Mouse (Mus musculus) heart, embryonic 14.5 days (tissue): ENCODE data around the gene Prss53. TPM values are rescaled to one million over a fixed set of nuclear protein-coding genes. Genes with fewer than 3 reads are reported as not detected.
A peak's percentile ranks its signal among the peaks of the same experiment; 100 is the strongest.

Experiments used
- ATAC-seq: fragments of 200-750 bp; cut with Nextera tagmentation; 2 replicates; pipeline ENCODE4 v1.8.0; 2017; ENCODE audit warnings: low read depth, moderate TSS enrichment; ENCODE audit not compliant: insufficient number of reproducible peaks, insufficient read depth, low FRiP score
- H3K27ac ChIP-seq, 2 experiments: fragments of 200-500 bp in 1 of 2; fragments of 300-500 bp in 1 of 2; sonication (generic) in 1 of 2; replicated peaks in 1 of 2; 2 replicates each; pipeline ENCODE4 v1.5.1; 2012 to 2014; ENCODE audit warnings: low read depth in 2 of 2, low read length in 2 of 2, control low read depth in 1 of 2, mild to moderate bottlenecking in 1 of 2, mixed read lengths in 1 of 2; ENCODE audit not compliant: control insufficient read depth in 1 of 2, insufficient read depth in 1 of 2
- H3K27me3 ChIP-seq: fragments of 300-500 bp; sonication (generic); 2 replicates; pipeline ENCODE4 v1.6.1; 2014; ENCODE audit warnings: mild to moderate bottlenecking, low read length, control low read depth; ENCODE audit not compliant: control insufficient read depth, insufficient read depth
- H3K36me3 ChIP-seq: fragments of 300-500 bp; sonication (generic); 2 replicates; pipeline ENCODE4 v1.6.1; 2014; ENCODE audit warnings: mild to moderate bottlenecking, control low read depth, low read length, mixed read lengths; ENCODE audit not compliant: control insufficient read depth, insufficient read depth
- H3K4me1 ChIP-seq, 2 experiments: fragments of 200-500 bp in 1 of 2; fragments of 300-500 bp in 1 of 2; sonication (generic) in 1 of 2; 2 replicates each; pipeline ENCODE4 v1.6.1; 2012 to 2014; ENCODE audit warnings: low read length in 2 of 2, control low read depth in 1 of 2, mixed read lengths in 1 of 2; ENCODE audit not compliant: control insufficient read depth in 2 of 2, insufficient read depth in 2 of 2
- H3K4me2 ChIP-seq: fragments of 300-500 bp; sonication (generic); 2 replicates; pipeline ENCODE4 v1.6.1; 2014; ENCODE audit warnings: mild to moderate bottlenecking, low read length
- H3K4me3 ChIP-seq, 2 experiments: fragments of 200-500 bp in 1 of 2; fragments of 300-500 bp in 1 of 2; sonication (generic) in 1 of 2; 2 replicates each; pipeline ENCODE4 v1.5.1; 2012 to 2014; ENCODE audit warnings: low read length in 2 of 2, mild to moderate bottlenecking in 2 of 2, control low read depth in 1 of 2, low read depth in 1 of 2, moderate library complexity in 1 of 2; ENCODE audit not compliant: control insufficient read depth in 1 of 2, insufficient read depth in 1 of 2
- H3K9ac ChIP-seq: fragments of 300-500 bp; sonication (generic); 2 replicates; pipeline ENCODE4 v1.6.1; 2014; ENCODE audit warnings: mild to moderate bottlenecking, low read length
- H3K9me3 ChIP-seq: fragments of 300-500 bp; sonication (generic); 2 replicates; pipeline ENCODE4 v1.6.1; 2016; ENCODE audit warnings: low read length, control low read depth; ENCODE audit not compliant: control insufficient read depth
- WGBS: fragments of 180-500 bp; shearing (Covaris S2); extraction: QIAGEN DNeasy Blood & Tissue Kit; methylation state at CpG from one replicate; pipeline ENCODE4 v1.1.7; 2014; 5-methylcytosine and 5-hydroxymethylcytosine counted together
- polyA plus RNA-seq: library from polyadenylated mRNA; unstranded; fragments of >200 nt; fragmentation: Nextera tagmentation; extraction: Ambion mirVana; gene quantifications from 2 replicates; pipeline ENCODE4 v1.2.1, GENCODE M21; 2014

Gene Prss53
- polyA plus RNA-seq, 1 experiment from 2014 or later: 1.3 TPM

DNA sequence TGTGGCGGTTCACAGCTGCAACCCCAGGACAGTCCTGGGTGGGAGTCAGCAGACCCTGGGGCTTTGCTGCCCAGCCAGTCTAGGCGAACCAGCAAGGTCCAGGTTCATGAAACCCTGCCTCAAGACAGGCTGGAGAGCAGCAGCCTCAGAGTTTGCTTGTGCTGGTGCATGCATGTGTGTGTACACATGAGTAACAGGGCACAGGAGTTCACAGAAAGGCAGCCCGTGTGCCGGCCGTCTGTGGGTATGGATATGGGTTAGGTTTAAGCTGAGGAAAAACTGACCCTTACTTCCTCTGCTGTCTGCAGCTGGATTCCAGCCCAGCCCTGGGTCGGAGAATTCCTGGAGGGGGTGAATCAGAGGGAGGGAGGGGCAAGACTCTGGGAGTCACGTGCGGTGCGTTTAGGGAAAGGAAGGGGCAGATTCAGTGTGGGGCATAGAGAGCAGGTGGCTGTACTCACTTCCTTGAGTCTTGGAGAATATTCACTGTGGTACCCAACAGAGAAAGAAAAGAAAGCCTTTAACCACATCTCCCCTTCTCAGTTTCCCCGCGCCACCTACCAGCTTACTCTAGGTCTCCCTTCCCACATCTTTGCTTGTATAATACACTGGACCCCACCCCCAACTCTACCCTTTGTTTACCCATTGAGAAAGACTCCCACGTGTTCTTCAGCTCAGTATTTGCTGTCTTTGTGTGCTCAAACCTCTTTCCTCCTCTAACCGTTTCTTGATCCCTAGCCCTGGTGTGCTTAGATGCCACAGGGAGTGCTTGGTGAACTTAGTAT, 40.8 kb upstream of the Prss53 start:
- ATAC-seq: no peak
- Histone ChIP-seq H3K27me3 (peaks cover 19% of the 10 kb centered on the region), H3K9ac (0 out of 2 replicates have a peak overlapping the region, but pooled peaks have one; percentile 30), H3K9me3 (no peaks in the 10 kb centered on the region), H3K36me3 (peaks cover 2% of the 10 kb centered on the region; the same call in 1 of the 2 replicates), H3K4me1 (peaks cover 20 to 26% of the 10 kb centered on the region in 2 experiments), H3K4me2 (peak overlapping the region; percentile 31; the same call in 1 of the 2 replicates), H3K27ac (no peak overlapping the region), H3K4me3 (no peak overlapping the region)
- 35% methylated on average over 13 of the region's 13 CpGs for WGBS

DNA sequence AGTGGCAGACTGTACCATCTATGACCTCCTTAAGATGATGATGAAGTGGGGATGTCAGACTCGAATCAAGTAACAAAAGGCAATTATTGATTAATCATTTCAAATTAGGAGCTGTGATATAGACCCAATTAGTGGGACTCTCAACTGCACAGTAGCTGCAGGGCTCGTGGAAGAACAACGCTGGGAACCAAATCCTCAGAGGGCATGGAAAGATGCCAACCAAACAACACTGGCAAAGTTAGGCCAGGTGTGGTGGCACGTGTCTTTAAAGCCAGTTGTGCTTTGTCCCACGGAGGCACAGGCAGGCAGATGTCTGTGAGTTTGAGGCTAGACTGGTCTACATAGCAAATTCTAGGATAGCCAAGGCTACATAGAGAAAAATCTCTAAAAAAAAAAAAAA, 39.9 kb upstream of the Prss53 start:
- Histone ChIP-seq H3K4me3 (no peak overlapping the region), H3K27ac (no peak overlapping the region), H3K9ac (no peak overlapping the region), H3K4me2 (no peak overlapping the region), H3K27me3 (peaks cover 19% of the 10 kb centered on the region), H3K9me3 (no peaks in the 10 kb centered on the region), H3K4me1 (peaks cover 14 to 26% of the 10 kb centered on the region in 2 experiments), H3K36me3 (peaks cover 11% of the 10 kb centered on the region)
- 87% methylated on average over 5 of the region's 5 CpGs for WGBS
- no peak for ATAC-seq

DNA sequence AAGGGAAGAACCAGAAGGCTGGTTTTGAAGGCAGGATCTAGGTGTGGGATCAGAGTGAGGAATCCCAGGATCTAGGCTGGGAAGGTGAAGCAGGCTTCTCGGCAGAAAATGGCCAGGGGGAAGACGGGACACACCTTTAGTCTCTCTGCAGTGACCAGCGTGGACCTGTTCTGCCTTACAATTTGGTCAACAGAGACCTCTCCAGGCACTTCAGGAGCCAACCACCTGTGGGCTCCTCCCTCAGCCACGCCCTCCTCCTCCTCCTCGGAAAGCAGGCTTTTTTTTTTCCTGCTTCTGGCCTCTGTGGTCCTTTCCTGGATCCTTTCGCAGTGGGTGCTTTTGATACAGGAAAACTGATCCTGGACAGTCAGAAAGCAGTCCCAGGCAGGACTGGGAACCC, 39.2 kb upstream of the Prss53 start, which contains the start of gene Prss8:
Prss8 (minus strand) TSS at position 182 of the 400 bp plus-strand sequence.
- peak within 1 kb of the TSS; percentile 62 for H3K4me2 ChIP-seq
- ATAC-seq: no peak
- peak within 1 kb of the TSS; percentile 27 to 28 for H3K4me3 ChIP-seq
- peaks cover 19% of the 10 kb centered on the region for H3K27me3 ChIP-seq
- H3K27ac ChIP-seq: no peak within 1 kb of the TSS
- H3K9ac ChIP-seq: peak within 1 kb of the TSS; percentile 66
- peaks cover 18% of the 10 kb centered on the region for H3K36me3 ChIP-seq
- H3K4me1 ChIP-seq: peaks cover 14 to 25% of the 10 kb centered on the region in 2 experiments
- WGBS: 19% methylated on average over 6 of the region's 6 CpGs
- no peaks in the 10 kb centered on the region for H3K9me3 ChIP-seq

DNA sequence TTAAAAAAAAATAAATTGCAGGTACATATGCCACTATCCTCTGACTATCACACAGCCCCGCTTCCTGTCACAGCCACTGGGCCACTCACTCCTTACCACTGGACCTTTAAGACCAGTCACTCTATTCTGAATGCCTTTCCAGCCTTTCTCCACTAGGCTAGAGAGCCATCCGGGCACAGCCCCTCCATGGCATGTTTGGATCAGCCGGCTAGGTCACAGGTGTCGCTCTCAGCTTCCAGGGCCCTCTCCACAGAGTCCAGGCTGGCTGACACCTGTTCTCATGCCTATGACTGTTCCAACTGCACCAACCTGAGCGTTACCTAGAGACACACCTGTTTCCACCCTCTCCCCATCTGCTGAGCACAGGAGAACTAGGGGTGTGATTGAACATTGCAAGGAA, 37.8 kb upstream of the Prss53 start:
- Histone ChIP-seq H3K36me3 (peaks cover 31% of the 10 kb centered on the region), H3K9ac (no peak overlapping the region), H3K4me1 (peaks cover 14 to 21% of the 10 kb centered on the region in 2 experiments), H3K27ac (no peak overlapping the region), H3K4me2 (0 out of 2 replicates have a peak overlapping the region, but pooled peaks have one; percentile 62), H3K27me3 (peaks cover 19% of the 10 kb centered on the region), H3K9me3 (no peaks in the 10 kb centered on the region), H3K4me3 (no peak overlapping the region)
- WGBS: 45% methylated on average over 5 of the region's 5 CpGs
- no peak for ATAC-seq

DNA sequence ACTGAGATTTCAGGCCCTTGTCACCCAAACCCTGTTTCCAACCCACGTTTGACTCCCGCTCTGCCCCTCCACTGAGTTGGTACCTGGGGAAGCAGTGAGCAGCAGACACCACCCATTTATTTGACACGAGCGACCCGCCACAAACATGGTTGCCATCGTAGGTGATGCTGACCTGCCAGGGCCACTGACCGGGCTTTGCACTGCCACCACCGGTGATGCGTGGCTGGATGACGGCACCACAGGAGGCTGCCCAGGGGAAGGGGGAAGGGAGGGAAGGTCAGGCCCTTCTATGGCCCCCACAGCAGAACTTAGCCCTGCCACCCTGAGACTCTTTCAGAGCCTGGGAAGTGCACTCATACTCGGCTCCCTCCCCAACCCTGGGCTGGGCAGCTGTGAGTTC, 37.0 kb upstream of the Prss53 start:
- 78% methylated on average over 10 of the region's 11 CpGs for WGBS
- Histone ChIP-seq H3K27me3 (peaks cover 19% of the 10 kb centered on the region), H3K4me3 (no peak overlapping the region), H3K27ac (no peak overlapping the region), H3K9ac (no peak overlapping the region), H3K4me2 (no peak overlapping the region), H3K9me3 (no peaks in the 10 kb centered on the region), H3K36me3 (peaks cover 40% of the 10 kb centered on the region), H3K4me1 (peaks cover 13 to 21% of the 10 kb centered on the region in 2 experiments)
- no peak for ATAC-seq

DNA sequence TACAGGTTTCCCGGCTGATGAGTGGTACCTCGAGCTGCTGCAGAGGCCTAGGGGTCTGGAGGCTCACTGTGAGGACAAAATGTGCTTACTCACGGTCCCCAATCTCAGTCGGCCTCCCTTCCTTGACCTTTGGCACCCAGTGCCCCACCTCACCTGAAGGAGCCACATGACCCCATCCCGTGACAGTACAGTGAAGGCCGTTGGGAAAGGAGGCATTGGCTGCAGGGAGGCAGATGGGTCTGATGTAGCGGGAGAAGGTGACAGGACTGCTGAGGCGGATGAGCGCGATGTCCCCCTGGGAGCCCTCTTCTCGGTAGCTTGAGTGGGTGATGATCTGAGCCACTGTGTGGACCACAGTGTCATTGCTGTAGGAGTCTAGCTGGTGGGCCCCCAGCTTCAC, 36.1 kb upstream of the Prss53 start:
- Histone ChIP-seq H3K4me1 (peaks cover 12 to 20% of the 10 kb centered on the region in 2 experiments), H3K4me3 (no peak overlapping the region), H3K27me3 (peaks cover 19% of the 10 kb centered on the region), H3K4me2 (no peak overlapping the region), H3K27ac (no peak overlapping the region), H3K36me3 (peaks cover 47% of the 10 kb centered on the region), H3K9me3 (no peaks in the 10 kb centered on the region), H3K9ac (no peak overlapping the region)
- WGBS: 82% methylated on average over 11 of the region's 11 CpGs
- ATAC-seq: no peak

DNA sequence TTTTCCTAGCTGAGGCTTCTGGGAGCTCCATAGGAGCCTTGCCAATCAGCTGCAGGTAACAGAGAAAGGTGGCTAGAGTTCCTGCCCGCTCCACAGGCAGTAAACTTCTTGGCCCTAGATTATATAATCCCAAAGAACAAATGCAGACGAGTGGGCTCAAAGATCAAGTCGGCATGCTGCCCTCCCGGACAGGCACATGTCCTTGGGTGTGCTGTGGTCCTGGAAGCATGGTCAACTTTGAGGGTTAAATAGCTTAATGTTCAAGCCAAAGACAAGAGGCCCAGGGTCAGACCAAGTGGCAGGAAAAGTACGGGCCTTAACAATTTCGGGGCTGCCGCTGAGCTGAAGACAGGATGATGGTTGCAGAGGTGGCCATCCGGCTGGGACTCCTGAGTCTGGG, 35.3 kb upstream of the Prss53 start:
- Histone ChIP-seq H3K4me1 (peaks cover 6 to 13% of the 10 kb centered on the region in 2 experiments), H3K36me3 (peaks cover 51% of the 10 kb centered on the region), H3K27me3 (peaks cover 19% of the 10 kb centered on the region), H3K9me3 (no peaks in the 10 kb centered on the region), H3K4me2 (no peak overlapping the region), H3K9ac (no peak overlapping the region), H3K4me3 (no peak overlapping the region), H3K27ac (no peak overlapping the region)
- no peak for ATAC-seq
- 90% methylated on average over 8 of the region's 8 CpGs for WGBS
